Mouse (Mus musculus) cerebellum, adult 2 months (tissue): ENCODE measurements around the gene Aven.

ENCODE experiments used
- CTCF ChIP-seq: fragments of 200-500 bp; IDR thresholded peaks from 2 replicates; pipeline ENCODE4 v1.5.1; 2011; ENCODE audit warnings: low read depth, mild to moderate bottlenecking, control low read depth, low read length, moderate library complexity, borderline replicate concordance; ENCODE audit not compliant: insufficient read depth
- POLR2A ChIP-seq: fragments of 200-500 bp; IDR thresholded peaks from 2 replicates; pipeline ENCODE4 v1.6.1; 2011; ENCODE audit warnings: low read length, control low read depth, borderline replicate concordance; ENCODE audit not compliant: insufficient read depth

DNA sequence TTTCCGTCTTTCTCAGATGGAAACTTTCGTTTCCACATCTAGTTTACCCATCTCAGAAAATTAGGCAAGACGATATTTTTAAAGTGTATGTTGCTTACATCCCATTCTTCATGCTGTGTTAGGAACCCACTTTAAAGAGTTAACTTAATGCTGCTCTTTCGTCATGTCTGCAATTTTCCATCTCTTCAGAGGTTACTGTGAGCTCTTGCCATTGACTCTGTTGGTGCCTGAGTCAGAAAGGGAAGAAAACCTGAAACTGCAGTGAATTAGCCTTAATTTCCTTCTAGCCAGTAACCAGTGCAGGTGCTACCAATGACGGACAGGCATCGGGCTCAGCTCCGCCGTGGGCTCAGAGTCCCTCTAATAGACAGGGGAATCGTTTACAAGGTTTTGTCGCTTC is 63.8 kb downstream of the Aven start:
- TF ChIP-seq POLR2A: no peak
- TF ChIP-seq CTCF: no peak
